Mouse (Mus musculus) embryonic facial prominence, embryonic 11.5 days (tissue): ENCODE measurements around the gene Ptprg. TPM values are rescaled to one million over a fixed set of nuclear protein-coding genes. Genes with fewer than 3 reads are reported as not detected.

Source experiments
- ATAC-seq: fragments of 200-750 bp; cut with Nextera tagmentation; replicated peaks from 2 replicates; pipeline ENCODE4 v1.8.0; 2017; ENCODE audit warnings: low read depth; ENCODE audit not compliant: insufficient number of reproducible peaks, low FRiP score, low TSS enrichment
- DNase-seq: peaks from one replicate; pipeline ENCODE4 v3.0.0-alpha.2; 2015; ENCODE audit warnings: low spot score
- H3K27ac ChIP-seq: fragments of 300-500 bp; sonication (generic); replicated peaks from 2 replicates; pipeline ENCODE4 v1.5.1; 2014; ENCODE audit warnings: mild to moderate bottlenecking, low read depth, low read length, control low read depth
- H3K27me3 ChIP-seq: fragments of 300-500 bp; sonication (generic); 2 replicates; pipeline ENCODE4 v1.6.1; 2014; ENCODE audit warnings: mild to moderate bottlenecking, low read length, moderate library complexity, mixed read lengths; ENCODE audit not compliant: control insufficient read depth, insufficient read depth
- H3K36me3 ChIP-seq: fragments of 300-500 bp; sonication (generic); replicated peaks from 2 replicates; pipeline ENCODE4 v1.6.1; 2014; ENCODE audit warnings: low read depth, mild to moderate bottlenecking, low read length, moderate library complexity, mixed read lengths; ENCODE audit not compliant: control insufficient read depth, insufficient read depth
- H3K4me1 ChIP-seq: fragments of 300-500 bp; sonication (generic); 2 replicates; pipeline ENCODE4 v1.6.1; 2014; ENCODE audit warnings: low read length, mixed read lengths; ENCODE audit not compliant: control insufficient read depth, insufficient read depth
- H3K4me2 ChIP-seq: fragments of 300-500 bp; sonication (generic); 2 replicates; pipeline ENCODE4 v1.6.1; 2014; ENCODE audit warnings: low read depth, mild to moderate bottlenecking, control low read depth, low read length, moderate library complexity
- H3K4me3 ChIP-seq: fragments of 300-500 bp; sonication (generic); 2 replicates; pipeline ENCODE4 v1.5.1; 2014; ENCODE audit warnings: low read depth, low read length, control low read depth
- H3K9ac ChIP-seq: fragments of 300-500 bp; sonication (generic); replicated peaks from 2 replicates; pipeline ENCODE4 v1.6.1; 2014; ENCODE audit warnings: mild to moderate bottlenecking, control low read depth, low read length
- H3K9me3 ChIP-seq: fragments of 300-500 bp; sonication (generic); replicated peaks from 2 replicates; pipeline ENCODE4 v1.6.1; 2016; ENCODE audit warnings: mild to moderate bottlenecking, low read length, inconsistent platforms, mixed read lengths; ENCODE audit not compliant: control insufficient read depth
- WGBS: fragments of 180-500 bp; shearing (Covaris S2); extraction: QIAGEN DNeasy Blood & Tissue Kit; methylation state at CpG from one replicate; pipeline ENCODE4 v1.1.7; 2014; 5-methylcytosine and 5-hydroxymethylcytosine counted together
- polyA plus RNA-seq: library from polyadenylated mRNA; unstranded; fragments of >200 nt; fragmentation: Nextera tagmentation; extraction: Ambion mirVana; gene quantifications from 2 replicates; pipeline ENCODE4 v1.2.1, GENCODE M21; 2014

The Ptprg gene
- polyA plus RNA-seq, 1 experiment from 2014 or later = 28.7 TPM

GRCm38 (mm10) chr14:11613146-11613545 lies 59.8 kb downstream of the Ptprg start:
- H3K4me3 ChIP-seq = no peak overlapping the region
- H3K9ac ChIP-seq = no peak overlapping the region
- no peaks in the 10 kb centered on the region for H3K36me3 ChIP-seq
- WGBS = 79% methylated on average over 3 of the region's 3 CpGs
- H3K9me3 ChIP-seq = no peaks in the 10 kb centered on the region
- H3K4me2 ChIP-seq = no peak overlapping the region
- no peaks in the 10 kb centered on the region for H3K27me3 ChIP-seq
- ATAC-seq (no peak), DNase-seq (no peak)
- H3K27ac ChIP-seq = no peak overlapping the region
- H3K4me1 ChIP-seq = no peaks in the 10 kb centered on the region

- Histone ChIP-seq H3K27ac (no peak overlapping the region), H3K36me3 (no peaks in the 10 kb centered on the region), H3K27me3 (no peaks in the 10 kb centered on the region), H3K4me1 (no peaks in the 10 kb centered on the region; the same call in 1 of the 2 replicates), H3K4me2 (no peak overlapping the region), H3K9me3 (no peaks in the 10 kb centered on the region), H3K4me3 (no peak overlapping the region), H3K9ac (no peak overlapping the region)
- DNase-seq (no peak), ATAC-seq (no peak)
- 83% methylated on average over 3 of the region's 3 CpGs for WGBS
Measured at GRCm38 (mm10) chr14:11615697-11616096, 62.4 kb downstream of the Ptprg start.

- no peaks in the 10 kb centered on the region for H3K27me3 ChIP-seq
- WGBS = 69% methylated on average over 6 of the region's 6 CpGs
- H3K36me3 ChIP-seq = no peaks in the 10 kb centered on the region
- H3K27ac ChIP-seq = no peak overlapping the region
- ATAC-seq (no peak), DNase-seq (no peak)
- no peak overlapping the region for H3K4me2 ChIP-seq
- H3K4me3 ChIP-seq = no peak overlapping the region
- H3K4me1 ChIP-seq = no peaks in the 10 kb centered on the region; the same call in 1 of the 2 replicates
- H3K9ac ChIP-seq = no peak overlapping the region
- no peaks in the 10 kb centered on the region for H3K9me3 ChIP-seq
Measured at GRCm38 (mm10) chr14:11617362-11617761, 64.0 kb downstream of the Ptprg start.

- Histone ChIP-seq H3K36me3 (no peaks in the 10 kb centered on the region), H3K9ac (no peak overlapping the region), H3K4me2 (no peak overlapping the region), H3K27me3 (no peaks in the 10 kb centered on the region), H3K9me3 (no peaks in the 10 kb centered on the region), H3K4me3 (no peak overlapping the region), H3K27ac (no peak overlapping the region), H3K4me1 (no peaks in the 10 kb centered on the region; the same call in 1 of the 2 replicates)
- ATAC-seq = no peak
- no peak for DNase-seq
- WGBS = 64% methylated on average over 6 of the region's 6 CpGs
Measured at GRCm38 (mm10) chr14:11618140-11618705, 64.9 kb downstream of the Ptprg start.

- H3K36me3 ChIP-seq = no peaks in the 10 kb centered on the region
- DNase-seq (no peak), ATAC-seq (no peak)
- H3K4me2 ChIP-seq = no peak overlapping the region
- no peaks in the 10 kb centered on the region for H3K27me3 ChIP-seq
- 72% methylated on average over 7 of the region's 7 CpGs for WGBS
- no peak overlapping the region for H3K4me3 ChIP-seq
- no peaks in the 10 kb centered on the region for H3K9me3 ChIP-seq
- H3K27ac ChIP-seq = no peak overlapping the region
- no peak overlapping the region for H3K9ac ChIP-seq
- H3K4me1 ChIP-seq = no peaks in the 10 kb centered on the region; the same call in 1 of the 2 replicates
Measured at GRCm38 (mm10) chr14:11619606-11620005, 66.3 kb downstream of the Ptprg start.

GRCm38 (mm10) chr14:11620314-11620713 lies 67.0 kb downstream of the Ptprg start:
- no peak overlapping the region for H3K4me3 ChIP-seq
- DNase-seq = no peak
- no peak for ATAC-seq
- H3K4me2 ChIP-seq = no peak overlapping the region
- no peaks in the 10 kb centered on the region for H3K36me3 ChIP-seq
- H3K27me3 ChIP-seq = no peaks in the 10 kb centered on the region
- no peak overlapping the region for H3K27ac ChIP-seq
- 44% methylated on average over 6 of the region's 6 CpGs for WGBS
- no peaks in the 10 kb centered on the region; the same call in 1 of the 2 replicates for H3K4me1 ChIP-seq
- H3K9me3 ChIP-seq = no peaks in the 10 kb centered on the region
- H3K9ac ChIP-seq = no peak overlapping the region

GRCm38 (mm10) chr14:11620962-11621568 lies 67.7 kb downstream of the Ptprg start:
- 15% methylated on average over 10 of the region's 10 CpGs for WGBS
- no peak overlapping the region for H3K4me3 ChIP-seq
- H3K4me1 ChIP-seq = no peaks in the 10 kb centered on the region; the same call in 1 of the 2 replicates
- no peaks in the 10 kb centered on the region for H3K36me3 ChIP-seq
- DNase-seq (peak; percentile 70), ATAC-seq (peak; percentile 61)
- peak overlapping the region; percentile 15; the same call in 1 of the 2 replicates for H3K9ac ChIP-seq
- peak overlapping the region; percentile 61 for H3K27ac ChIP-seq
- H3K27me3 ChIP-seq = no peaks in the 10 kb centered on the region
- H3K4me2 ChIP-seq = peak overlapping the region; percentile 4; the same call in 1 of the 2 replicates
- no peaks in the 10 kb centered on the region for H3K9me3 ChIP-seq

GRCm38 (mm10) chr14:11623576-11623975 lies 70.2 kb downstream of the Ptprg start:
- DNase-seq (no peak), ATAC-seq (no peak)
- no peak overlapping the region for H3K4me2 ChIP-seq
- no peaks in the 10 kb centered on the region; the same call in 1 of the 2 replicates for H3K4me1 ChIP-seq
- no peak overlapping the region for H3K4me3 ChIP-seq
- H3K9me3 ChIP-seq = no peaks in the 10 kb centered on the region
- WGBS = 80% methylated on average over 4 of the region's 4 CpGs
- no peak overlapping the region for H3K9ac ChIP-seq
- no peaks in the 10 kb centered on the region for H3K36me3 ChIP-seq
- H3K27me3 ChIP-seq = no peaks in the 10 kb centered on the region
- H3K27ac ChIP-seq = no peak overlapping the region
